Mouse (Mus musculus) kidney, postnatal 14 days (tissue): ENCODE measurements around the gene Nkx1-2.

Source experiments
- DNase-seq: peaks from one replicate; pipeline ENCODE4 v3.0.0; 2022; ENCODE audit warnings: mixed read lengths

The Nkx1-2 gene

GRCm38 (mm10) chr7:132559138-132559766 lies 40.2 kb downstream of the Nkx1-2 start:
- no peak for DNase-seq

- DNase-seq = no peak
Measured at GRCm38 (mm10) chr7:132558141-132558736, 41.2 kb downstream of the Nkx1-2 start.

DNA sequence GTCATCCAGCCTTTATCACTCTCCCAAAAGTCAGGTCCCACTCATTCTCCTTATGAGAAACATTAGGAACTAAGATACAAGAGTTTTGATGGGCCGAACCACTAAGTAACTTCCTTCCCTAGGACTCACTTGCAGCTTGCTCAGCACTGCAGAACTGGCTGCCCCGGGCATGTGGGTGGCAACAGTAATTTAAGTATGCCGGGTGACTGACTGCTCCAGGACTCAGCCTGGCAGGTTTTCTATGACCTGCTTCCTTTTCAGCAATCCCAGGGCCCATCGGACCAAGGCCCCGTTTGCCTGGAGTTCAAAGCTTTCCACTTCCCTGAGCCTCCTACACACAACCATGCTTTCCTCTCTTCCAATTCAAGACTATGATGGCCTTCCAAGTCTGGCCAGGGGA lies 42.9 kb downstream of the Nkx1-2 start:
- no peak for DNase-seq

DNA sequence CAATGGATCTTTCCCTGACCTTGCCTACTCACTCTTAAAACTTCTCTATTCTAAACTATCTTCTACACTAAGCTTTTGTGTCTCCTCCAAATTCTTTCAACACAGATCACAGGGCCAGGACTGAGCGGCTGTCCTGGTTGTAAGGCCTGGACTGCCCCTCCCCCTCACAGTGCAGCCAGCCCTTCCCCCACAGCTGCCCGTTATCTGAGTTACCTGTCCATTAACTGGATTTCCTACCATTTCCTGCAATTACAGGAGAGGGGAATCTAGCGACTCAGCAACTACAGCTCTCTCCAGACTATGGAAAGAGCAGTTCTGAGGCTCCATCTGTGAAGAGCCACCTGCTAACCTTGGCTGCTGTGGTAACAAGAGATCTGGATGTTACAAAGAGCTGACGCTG lies 43.5 kb downstream of the Nkx1-2 start:
- DNase-seq = no peak

GRCm38 (mm10) chr7:132554091-132554490 lies 45.3 kb downstream of the Nkx1-2 start:
- DNase-seq = peak; percentile 69

DNA sequence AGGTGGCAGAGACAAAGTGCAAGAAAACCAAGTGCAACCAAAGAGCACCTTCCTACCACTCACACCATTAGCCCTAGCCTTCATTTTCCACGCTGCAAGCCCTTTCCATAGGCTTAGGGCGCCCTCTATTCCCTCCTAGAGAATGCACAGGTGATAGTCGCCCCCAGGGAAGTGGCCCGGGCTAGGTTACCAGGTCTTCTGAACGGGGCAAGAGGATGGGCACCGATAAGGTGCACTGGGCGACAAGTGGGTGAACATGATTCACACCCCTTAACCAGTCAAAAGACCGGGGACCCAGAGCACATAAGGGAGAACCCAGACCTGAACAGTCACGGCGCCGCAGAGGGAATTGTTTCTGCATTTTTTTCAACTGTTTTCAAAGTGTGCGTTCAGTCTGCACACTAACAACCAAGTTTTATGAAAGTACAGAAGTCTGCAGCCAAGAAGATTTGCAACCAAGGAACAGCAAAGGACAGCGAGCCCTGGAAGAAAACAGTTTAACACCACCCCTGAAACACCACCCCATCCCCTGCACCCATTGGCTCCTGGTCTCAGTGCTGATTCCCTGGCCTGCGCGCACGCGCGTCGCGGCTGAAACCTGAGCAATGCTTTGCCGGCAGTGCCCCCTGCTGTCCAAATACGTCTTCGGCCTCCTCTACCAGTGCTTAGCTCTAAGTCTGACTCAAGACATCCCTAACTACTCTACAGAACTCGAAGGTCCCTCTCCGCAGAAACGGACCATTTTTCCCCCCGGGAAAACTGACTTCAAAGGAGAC lies 47.9 kb downstream of the Nkx1-2 start:
- peak; percentile 97 for DNase-seq

- no peak for DNase-seq
Measured at GRCm38 (mm10) chr7:132547126-132547525, 52.3 kb downstream of the Nkx1-2 start.
